Mouse (Mus musculus) G1E (cell line): ENCODE measurements around the gene Tmem192. TPM values are rescaled to one million over a fixed set of nuclear protein-coding genes. Genes with fewer than 3 reads are reported as not detected.
"Not testable (repeated sequence)": the region's sequence is repeated elsewhere in the genome, so short reads cannot be mapped to it uniquely, and the experiment has no call there.

Experiments used
- ATAC-seq: 2 replicates; pipeline ENCODE4 v1.8.0; 2016; ENCODE audit warnings: mild to moderate bottlenecking; ENCODE audit not compliant: insufficient number of reproducible peaks, poor library complexity, low FRiP score, severe bottlenecking; ENCODE audit errors: extremely low read depth
- DNase-seq: peaks from one replicate; pipeline ENCODE4 v3.0.0; 2012; ENCODE audit warnings: low spot score
- H3K27me3 ChIP-seq: 2 replicates; pipeline ENCODE4 v1.6.1; 2012; ENCODE audit warnings: mild to moderate bottlenecking, low read length, inconsistent platforms; ENCODE audit not compliant: insufficient read depth
- H3K36me3 ChIP-seq: replicated peaks from 2 replicates; pipeline ENCODE3; 2012; ENCODE audit warnings: mild to moderate bottlenecking, inconsistent platforms
- H3K4me1 ChIP-seq: 2 replicates; pipeline ENCODE4 v1.6.1; 2012; ENCODE audit warnings: low read depth, low read length, inconsistent platforms, mixed read lengths; ENCODE audit not compliant: insufficient read depth
- H3K4me3 ChIP-seq: 2 replicates; pipeline ENCODE4 v1.5.1; 2012; ENCODE audit warnings: low read depth, mild to moderate bottlenecking, inconsistent platforms, low read length, moderate library complexity, mixed read lengths
- H3K9me3 ChIP-seq: replicated peaks from 2 replicates; pipeline ENCODE4 v1.6.1; 2012; ENCODE audit warnings: inconsistent platforms
- CTCF ChIP-seq: IDR thresholded peaks from 2 replicates; pipeline ENCODE4 v1.5.1; 2012; ENCODE audit warnings: low read depth, low read length, inconsistent platforms, mixed read lengths
- GATA1 ChIP-seq: IDR thresholded peaks from 2 replicates; pipeline ENCODE4 v1.6.1; 2012; ENCODE audit warnings: borderline replicate concordance, low read length, inconsistent platforms, mixed read lengths
- GATA2 ChIP-seq: IDR thresholded peaks from 2 replicates; pipeline ENCODE4 v1.6.1; 2012; ENCODE audit warnings: low read depth, low read length, inconsistent platforms, borderline replicate concordance
- POLR2AphosphoS5 ChIP-seq: IDR thresholded peaks from 2 replicates; pipeline ENCODE4 v1.6.1; 2012; ENCODE audit warnings: low read depth, low read length, inconsistent platforms; ENCODE audit not compliant: insufficient replicate concordance
- TAL1 ChIP-seq: conservative IDR thresholded peaks from 2 replicates; pipeline ENCODE4 v1.6.1; 2012; ENCODE audit warnings: low read depth, low read length, inconsistent platforms, mixed read lengths
- polyA plus RNA-seq: library from polyadenylated mRNA; stranded (reverse); fragments of >175 nt; gene quantifications from 2 replicates; pipeline ENCODE4 v1.2.3, GENCODE M21; 2012
- total RNA-seq, 2 experiments: library from RNA; stranded (forward) in 1 of 2; stranded (reverse) in 1 of 2; fragments of 200-1000 nt in 1 of 2; fragments of >200 nt in 1 of 2; fragmentation: Nextera tagmentation in 1 of 2; gene quantifications; 2 replicates each; pipeline ENCODE4 v1.2.3; 2014 to 2017

The Tmem192 gene
- total and polyA plus RNA-seq, 3 experiments: 25.4 to 48.1 (median 31.2) TPM

- Histone ChIP-seq H3K4me3 (no peak overlapping the region), H3K9me3 (no peaks in the 10 kb centered on the region), H3K4me1 (no peaks in the 10 kb centered on the region), H3K36me3 (no peaks in the 10 kb centered on the region), H3K27me3 (no peaks in the 10 kb centered on the region)
- DNase-seq (no peak), ATAC-seq (no peak)
- TF ChIP-seq GATA2 (no peak), TAL1 (no peak), POLR2AphosphoS5 (no peak), CTCF (no peak), GATA1 (no peak)
Observed at GRCm38 (mm10) chr8:64998806-64999365, 51.9 kb downstream of the Tmem192 start.

- ATAC-seq, H3K4me3 ChIP-seq, H3K9me3 ChIP-seq, DNase-seq, H3K27me3 ChIP-seq, H3K36me3 ChIP-seq, H3K4me1 ChIP-seq: not testable (repeated sequence)
Observed at GRCm38 (mm10) chr8:65007616-65008015, 60.6 kb downstream of the Tmem192 start.

- Histone ChIP-seq H3K27me3 (peaks cover 10% of the 10 kb centered on the region; the same call in 1 of the 2 replicates), H3K4me3 (no peak within 1 kb of the TSS), H3K36me3 (no peaks in the 10 kb centered on the region), H3K4me1 (no peaks in the 10 kb centered on the region), H3K9me3 (no peaks in the 10 kb centered on the region)
- DNase-seq (no peak), ATAC-seq (no peak)
- no peak for TF ChIP-seq POLR2AphosphoS5
- no peak for TF ChIP-seq GATA2
- TF ChIP-seq CTCF: no peak
- TF ChIP-seq GATA1: no peak
- TF ChIP-seq TAL1: no peak
Observed at GRCm38 (mm10) chr8:65018423-65018822, 71.4 kb downstream of the Tmem192 start, which contains the start of the genes Trim61 and Trim60. Trim61 (minus strand) TSS chr8:65018523. Trim60 (minus strand) TSS chr8:65018584.

Other genes starting within 250 kb of the Tmem192 start
- gene Msmo1, start 213.4 kb upstream of the Tmem192 start, total RNA-seq (2014; fragmentation: Nextera tagmentation): 130 and 139 TPM in 2 replicates
- gene Msmo1, start 213.4 kb upstream of the Tmem192 start, total RNA-seq (2017): 552 and 571 TPM in 2 replicates
- gene Msmo1, start 213.4 kb upstream of the Tmem192 start, polyA plus RNA-seq: 3.2 and 3.7 TPM in 2 replicates
- 8.6 and 8.9 TPM in 2 replicates for gene Klhl2, start 97.2 kb upstream of the Tmem192 start, total RNA-seq (2014; fragmentation: Nextera tagmentation)
- gene Klhl2, start 97.2 kb upstream of the Tmem192 start, total RNA-seq (2017): 14.1 and 14.2 TPM in 2 replicates
- 4.1 and 4.2 TPM in 2 replicates for gene Klhl2, start 97.2 kb upstream of the Tmem192 start, polyA plus RNA-seq
- not detected in 2 replicates for gene Trim75, start 40.6 kb downstream of the Tmem192 start, total RNA-seq (2014; fragmentation: Nextera tagmentation)
- gene Trim75, start 40.6 kb downstream of the Tmem192 start, total RNA-seq (2017): 0.05 and 0.06 TPM in 2 replicates
- not detected in 2 replicates for gene Trim75, start 40.6 kb downstream of the Tmem192 start, polyA plus RNA-seq
- gene Trim61, start 71.3 kb downstream of the Tmem192 start, total RNA-seq (2014; fragmentation: Nextera tagmentation): not detected in 2 replicates
- 0.05 TPM in 1 of 2 replicates, not detected in the other for gene Trim61, start 71.3 kb downstream of the Tmem192 start, total RNA-seq (2017)
- gene Trim61, start 71.3 kb downstream of the Tmem192 start, polyA plus RNA-seq: not detected in 2 replicates
- not detected in 2 replicates for gene Trim60, start 71.4 kb downstream of the Tmem192 start, total RNA-seq (2014; fragmentation: Nextera tagmentation)
- 0.06 and 0.11 TPM in 2 replicates for gene Trim60, start 71.4 kb downstream of the Tmem192 start, total RNA-seq (2017)
- gene Trim60, start 71.4 kb downstream of the Tmem192 start, polyA plus RNA-seq: not detected in 2 replicates
- gene Apela, start 90.2 kb downstream of the Tmem192 start, total RNA-seq (2014; fragmentation: Nextera tagmentation): not detected in 2 replicates
- not detected in 2 replicates for gene Apela, start 90.2 kb downstream of the Tmem192 start, total RNA-seq (2017)
- not detected in 2 replicates for gene Apela, start 90.2 kb downstream of the Tmem192 start, polyA plus RNA-seq
- not detected in 2 replicates for gene Gm10663, start 127.8 kb downstream of the Tmem192 start, total RNA-seq (2014; fragmentation: Nextera tagmentation)
- gene Gm10663, start 127.8 kb downstream of the Tmem192 start, total RNA-seq (2017): not detected in 2 replicates
- gene Gm10663, start 127.8 kb downstream of the Tmem192 start, polyA plus RNA-seq: not detected in 2 replicates
- gene BC030870, start 182.4 kb downstream of the Tmem192 start, total RNA-seq (2014; fragmentation: Nextera tagmentation): not detected in 2 replicates
- gene BC030870, start 182.4 kb downstream of the Tmem192 start, total RNA-seq (2017): not detected in 2 replicates
- gene BC030870, start 182.4 kb downstream of the Tmem192 start, polyA plus RNA-seq: not detected in 2 replicates